Mouse (Mus musculus) lung, postnatal 0 days (tissue): ENCODE results near the gene Cds2. TPM values are rescaled to one million over a fixed set of nuclear protein-coding genes. Genes with fewer than 3 reads are reported as not detected.

Experiments
- ATAC-seq: fragments of 200-750 bp; cut with Nextera tagmentation; 2 replicates; pipeline ENCODE4 v1.8.0; 2017; ENCODE audit warnings: moderate library complexity
- DNase-seq: peaks from one replicate; pipeline ENCODE4 v3.0.0-alpha.2; 2016; ENCODE audit warnings: low spot score
- H3K27ac ChIP-seq: fragments of 300-500 bp; sonication (generic); 2 replicates; pipeline ENCODE4 v1.5.1; 2014; ENCODE audit warnings: antibody characterized with exemption, mild to moderate bottlenecking, low read length, mixed read lengths
- H3K27me3 ChIP-seq: fragments of 300-500 bp; sonication (generic); replicated peaks from 2 replicates; pipeline ENCODE4 v1.6.1; 2014; ENCODE audit warnings: low read length, mixed read lengths; ENCODE audit not compliant: insufficient read depth
- H3K36me3 ChIP-seq: fragments of 300-500 bp; sonication (generic); 2 replicates; pipeline ENCODE4 v1.6.1; 2014; ENCODE audit warnings: low read length, mixed read lengths; ENCODE audit not compliant: insufficient read depth
- H3K4me1 ChIP-seq: fragments of 300-500 bp; sonication (generic); 2 replicates; pipeline ENCODE4 v1.6.1; 2014; ENCODE audit warnings: antibody characterized with exemption, low read depth, low read length, mixed read lengths; ENCODE audit not compliant: insufficient read depth
- H3K4me2 ChIP-seq: fragments of 300-500 bp; sonication (generic); replicated peaks from 2 replicates; pipeline ENCODE4 v1.6.1; 2014; ENCODE audit warnings: low read depth, mild to moderate bottlenecking, low read length, moderate library complexity, mixed read lengths
- H3K4me3 ChIP-seq: fragments of 300-500 bp; sonication (generic); 2 replicates; pipeline ENCODE4 v1.5.1; 2014; ENCODE audit warnings: low read depth, low read length
- H3K9ac ChIP-seq: fragments of 300-500 bp; sonication (generic); replicated peaks from 2 replicates; pipeline ENCODE4 v1.6.1; 2014; ENCODE audit warnings: low read depth, mild to moderate bottlenecking
- H3K9me3 ChIP-seq: fragments of 300-500 bp; sonication (generic); 2 replicates; pipeline ENCODE4 v1.6.1; 2016; ENCODE audit warnings: low read length, mixed read lengths
- CTCF ChIP-seq: IDR thresholded peaks from 2 replicates; pipeline ENCODE4 v1.5.1; 2016; ENCODE audit warnings: antibody characterized with exemption, mild to moderate bottlenecking
- EP300 ChIP-seq: IDR thresholded peaks from 2 replicates; pipeline ENCODE4 v1.6.1; 2016; ENCODE audit warnings: antibody characterized with exemption, mild to moderate bottlenecking, control low read depth
- WGBS: fragments of 180-500 bp; shearing (Covaris S2); extraction: QIAGEN DNeasy Blood & Tissue Kit; methylation state at CpG from one replicate; pipeline ENCODE4 v1.1.7; 2014; 5-methylcytosine and 5-hydroxymethylcytosine counted together
- polyA plus RNA-seq: library from polyadenylated mRNA; unstranded; fragments of >200 nt; fragmentation: Nextera tagmentation; extraction: Ambion mirVana; gene quantifications from 2 replicates; pipeline ENCODE4 v1.2.1, GENCODE M21; 2015

Gene Cds2
- polyA plus RNA-seq, 1 experiment from 2014 or later: 32.3 TPM

GRCm38 (mm10) chr2:132252542-132253528, 10.1 kb upstream of the Cds2 start, which contains the start of gene Pcna:
Pcna (minus strand) TSS chr2:132253314.
- Histone ChIP-seq H3K4me3 (peak within 1 kb of the TSS; percentile 64), H3K9ac (peak within 1 kb of the TSS; percentile 43), H3K27ac (peak within 1 kb of the TSS; percentile 79), H3K36me3 (peaks cover 9% of the 10 kb centered on the region; the same call in 1 of the 2 replicates), H3K4me1 (peaks cover 4% of the 10 kb centered on the region), H3K4me2 (peak within 1 kb of the TSS; percentile 60), H3K9me3 (no peaks in the 10 kb centered on the region), H3K27me3 (no peaks in the 10 kb centered on the region)
- ATAC-seq: peak; percentile 100
- DNase-seq: peak; percentile 99
- under 1% methylated on average over 75 of the region's 79 CpGs for WGBS
- TF ChIP-seq CTCF (no peak), EP300 (no peak)

GRCm38 (mm10) chr2:132253603-132254002, 9.3 kb upstream of the Cds2 start:
- no peak for DNase-seq

GRCm38 (mm10) chr2:132257350-132258068, 5.4 kb upstream of the Cds2 start:
- Histone ChIP-seq H3K4me2 (no peak overlapping the region), H3K4me3 (no peak overlapping the region), H3K9me3 (no peaks in the 10 kb centered on the region), H3K27ac (no peak overlapping the region), H3K27me3 (no peaks in the 10 kb centered on the region), H3K4me1 (no peaks in the 10 kb centered on the region), H3K9ac (no peak overlapping the region), H3K36me3 (no peaks in the 10 kb centered on the region)
- TF ChIP-seq EP300 (no peak), CTCF (no peak)
- WGBS: 92% methylated on average over 6 of the region's 6 CpGs
- ATAC-seq (no peak), DNase-seq (no peak)

More at GRCm38 (mm10) chr2:132253603-132254002, 9.3 kb upstream of the Cds2 start:
- Histone ChIP-seq H3K4me2 (peak overlapping the region; percentile 60), H3K4me3 (peak overlapping the region; percentile 64), H3K9ac (peak overlapping the region; percentile 37), H3K4me1 (no peaks in the 10 kb centered on the region; the same call in 1 of the 2 replicates), H3K27me3 (no peaks in the 10 kb centered on the region), H3K27ac (peak overlapping the region; percentile 79), H3K36me3 (peaks cover 9% of the 10 kb centered on the region; the same call in 1 of the 2 replicates), H3K9me3 (no peaks in the 10 kb centered on the region)
- ATAC-seq: no peak
- TF ChIP-seq CTCF: no peak
- TF ChIP-seq EP300: no peak
- WGBS: under 1% methylated on average over 7 of the region's 7 CpGs

GRCm38 (mm10) chr2:132260601-132261000, 2.3 kb upstream of the Cds2 start:
- no peaks in the 10 kb centered on the region for H3K4me1 ChIP-seq
- H3K4me2 ChIP-seq: no peak overlapping the region
- DNase-seq: no peak
- H3K4me3 ChIP-seq: no peak overlapping the region
- H3K9me3 ChIP-seq: no peaks in the 10 kb centered on the region
- no peaks in the 10 kb centered on the region for H3K36me3 ChIP-seq
- 88% methylated on average over 3 of the region's 3 CpGs for WGBS
- no peak overlapping the region for H3K9ac ChIP-seq
- TF ChIP-seq CTCF: no peak
- no peak for TF ChIP-seq EP300
- H3K27ac ChIP-seq: no peak overlapping the region
- H3K27me3 ChIP-seq: no peaks in the 10 kb centered on the region
- ATAC-seq: no peak

GRCm38 (mm10) chr2:132262175-132262574, 773 bp upstream of the Cds2 start:
- WGBS: 62% methylated on average over 6 of the region's 6 CpGs
- TF ChIP-seq CTCF (no peak), EP300 (no peak)
- Histone ChIP-seq H3K27ac (no peak overlapping the region), H3K4me3 (no peak overlapping the region), H3K9me3 (no peaks in the 10 kb centered on the region), H3K4me2 (no peak overlapping the region), H3K4me1 (no peaks in the 10 kb centered on the region), H3K36me3 (no peaks in the 10 kb centered on the region), H3K27me3 (no peaks in the 10 kb centered on the region), H3K9ac (no peak overlapping the region)
- ATAC-seq: no peak
- no peak for DNase-seq
